ENCODE assay signal across 8 mouse cellular contexts in the genomic region with DNA sequence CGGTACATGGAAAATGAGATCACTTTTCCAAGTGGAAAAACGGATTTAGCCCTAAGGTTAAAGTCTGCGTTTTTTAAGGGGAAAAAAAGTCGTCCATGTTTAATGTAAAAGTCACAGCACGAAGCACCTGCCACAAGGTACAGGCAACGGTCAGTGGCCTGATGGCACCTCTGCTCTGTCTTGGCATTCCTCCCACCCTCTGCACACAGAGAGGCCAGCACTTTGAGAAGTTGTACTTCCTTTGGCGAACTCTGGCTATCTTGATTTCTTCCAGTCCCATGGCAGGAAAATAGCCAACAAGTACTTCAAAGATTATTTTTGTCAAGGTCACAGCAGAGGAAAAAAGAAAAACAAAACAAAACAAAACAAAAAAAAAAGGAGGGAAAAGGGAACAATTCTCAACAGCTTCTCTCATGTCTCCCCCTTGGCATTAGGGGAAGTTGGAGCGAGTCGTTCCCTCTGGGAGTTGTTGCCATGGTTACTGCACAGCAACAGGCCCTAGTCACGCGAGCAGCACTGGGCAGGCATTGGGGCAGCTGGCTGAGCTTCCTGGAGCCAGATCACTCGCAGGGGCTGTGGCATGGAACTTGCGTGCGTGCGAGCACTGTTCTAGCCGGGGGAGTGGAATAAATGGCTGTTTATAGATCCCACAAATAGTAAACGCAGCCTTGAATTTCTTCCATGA. TPM values are rescaled to one million over a fixed set of nuclear protein-coding genes. Genes with fewer than 3 reads are reported as not detected.
DNase-seq lines count a peak whose midpoint lies in the region; ATAC-seq and TF ChIP-seq lines count a peak whose summit lies in the region.

No protein-coding gene starts in this region.

- 0 out of 2 replicates have a peak overlapping the region, but pooled peaks have one; percentile 25 for H3K9ac ChIP-seq in embryonic facial prominence, embryonic 14.5 days (ENCODE audit: low read depth, low read length)
- no peak overlapping the region for H3K9ac ChIP-seq in limb, embryonic 12.5 days (replicated peaks)
- H3K9ac ChIP-seq in midbrain, embryonic 16.5 days (ENCODE audit: low read depth, low read length) = no peak overlapping the region

- ATAC-seq in embryonic facial prominence, embryonic 14.5 days (ENCODE audit: low read depth) = peak; percentile 95
- ATAC-seq in limb, embryonic 12.5 days (ENCODE audit: insufficient number of reproducible peaks, insufficient read depth, low FRiP score, low TSS enrichment, low read depth) = peak; percentile 94
- peak; percentile 98 for ATAC-seq in midbrain, embryonic 16.5 days

- H3K9me3 ChIP-seq in embryonic facial prominence, embryonic 14.5 days (ENCODE audit: control insufficient read depth, low read length) = no peaks in the 10 kb centered on the region
- no peaks in the 10 kb centered on the region for H3K9me3 ChIP-seq in limb, embryonic 12.5 days
- no peaks in the 10 kb centered on the region for H3K9me3 ChIP-seq in midbrain, embryonic 16.5 days (replicated peaks; ENCODE audit: control insufficient read depth, low read length, poor library complexity, severe bottlenecking)

- peak overlapping the region; percentile 45 for H3K4me2 ChIP-seq in embryonic facial prominence, embryonic 14.5 days (ENCODE audit: low read depth, low read length)
- H3K4me2 ChIP-seq in limb, embryonic 12.5 days = peak overlapping the region; percentile 37
- peak overlapping the region; percentile 50 for H3K4me2 ChIP-seq in midbrain, embryonic 16.5 days (ENCODE audit: low read length)

- no peak for TF ChIP-seq POLR2A in kidney, adult 2 months (IDR thresholded peaks at IDR 0.05; ENCODE audit: low read depth, low read length)
- peak; percentile 80; the same call in 1 of the 2 replicates for TF ChIP-seq POLR2A in testis, adult 2 months (IDR thresholded peaks at IDR 0.05; ENCODE audit: control insufficient read depth, low read depth, low read length)

- peaks cover 9% of the 10 kb centered on the region for H3K4me1 ChIP-seq in embryonic facial prominence, embryonic 14.5 days (ENCODE audit: control insufficient read depth, insufficient read depth, low read length)
- no peaks in the 10 kb centered on the region for H3K4me1 ChIP-seq in kidney, adult 2 months (ENCODE audit: control insufficient read depth, insufficient read depth, low read length)
- H3K4me1 ChIP-seq in limb, embryonic 12.5 days (replicated peaks) = peaks cover 10% of the 10 kb centered on the region
- H3K4me1 ChIP-seq in midbrain, embryonic 16.5 days (ENCODE audit: control insufficient read depth, insufficient read depth, low read length) = peaks cover 12% of the 10 kb centered on the region
- peaks cover 6% of the 10 kb centered on the region for H3K4me1 ChIP-seq in testis, adult 2 months (ENCODE audit: control insufficient read depth, insufficient read depth, low read length)

- 19% methylated on average over 17 of the region's 17 CpGs for WGBS in embryonic facial prominence, embryonic 14.5 days
- 22% methylated on average over 17 of the region's 17 CpGs for WGBS in kidney, adult 2 months
- WGBS in limb, embryonic 12.5 days = 31% methylated on average over 17 of the region's 17 CpGs
- 20% methylated on average over 17 of the region's 17 CpGs for WGBS in midbrain, embryonic 16.5 days

- H3K36me3 ChIP-seq in embryonic facial prominence, embryonic 14.5 days (ENCODE audit: control insufficient read depth, insufficient read depth, low read length) = no peaks in the 10 kb centered on the region
- H3K36me3 ChIP-seq in kidney, adult 2 months (ENCODE audit: control insufficient read depth, insufficient read depth, low read length) = no peaks in the 10 kb centered on the region
- no peaks in the 10 kb centered on the region for H3K36me3 ChIP-seq in limb, embryonic 12.5 days
- no peaks in the 10 kb centered on the region for H3K36me3 ChIP-seq in midbrain, embryonic 16.5 days (ENCODE audit: control insufficient read depth, insufficient read depth, low read length)
- H3K36me3 ChIP-seq in testis, adult 2 months (ENCODE audit: control insufficient read depth, insufficient read depth, low read length) = no peaks in the 10 kb centered on the region

- peak overlapping the region; percentile 10; the same call in 1 of the 2 replicates for H3K4me3 ChIP-seq in embryonic facial prominence, embryonic 14.5 days (ENCODE audit: low read depth, low read length)
- no peak overlapping the region for H3K4me3 ChIP-seq in kidney, adult 2 months (ENCODE audit: insufficient read depth, low read depth, low read length)
- H3K4me3 ChIP-seq in limb, embryonic 12.5 days (replicated peaks) = no peak overlapping the region
- 0 out of 2 replicates have a peak overlapping the region, but pooled peaks have one; percentile 12 for H3K4me3 ChIP-seq in midbrain, embryonic 16.5 days (ENCODE audit: low read depth, low read length)
- peak overlapping the region; percentile 83 for H3K4me3 ChIP-seq in testis, adult 2 months (ENCODE audit: control insufficient read depth, low read depth, low read length)

- DNase-seq in cerebellum, adult 18-20 months = peak; percentile 6
- DNase-seq in cerebellum, adult 11 months = no peak
- DNase-seq in embryonic facial prominence, embryonic 14.5 days (ENCODE audit: low spot score) = peak; percentile 91
- peak; percentile 63 for DNase-seq in heart, adult 8-10 months (ENCODE audit: low spot score)
- peak; percentile 72 for DNase-seq in kidney, adult 2 months

- no peaks in the 10 kb centered on the region for H3K27me3 ChIP-seq in embryonic facial prominence, embryonic 14.5 days (replicated peaks; ENCODE audit: control insufficient read depth, insufficient read depth, low read length)
- no peaks in the 10 kb centered on the region for H3K27me3 ChIP-seq in kidney, adult 2 months (replicated peaks; ENCODE audit: control insufficient read depth, insufficient read depth, low read length)
- no peaks in the 10 kb centered on the region for H3K27me3 ChIP-seq in limb, embryonic 12.5 days
- 0 out of 2 replicates have a peak, but pooled peaks cover 2% of the 10 kb centered on the region for H3K27me3 ChIP-seq in midbrain, embryonic 16.5 days (ENCODE audit: control insufficient read depth, insufficient read depth, low read depth, low read length)
- no peaks in the 10 kb centered on the region for H3K27me3 ChIP-seq in testis, adult 2 months (ENCODE audit: control insufficient read depth, insufficient read depth, low read length)

- peak overlapping the region; percentile 82 for H3K27ac ChIP-seq in embryonic facial prominence, embryonic 14.5 days (replicated peaks; ENCODE audit: low read depth, low read length)
- H3K27ac ChIP-seq in kidney, adult 2 months (ENCODE audit: insufficient read depth, low read depth, low read length) = no peak overlapping the region
- H3K27ac ChIP-seq in limb, embryonic 12.5 days = no peak overlapping the region
- H3K27ac ChIP-seq in midbrain, embryonic 16.5 days (ENCODE audit: low read length) = no peak overlapping the region
- H3K27ac ChIP-seq in testis, adult 2 months (ENCODE audit: control insufficient read depth, insufficient read depth, low read depth, low read length) = peak overlapping the region; percentile 82

- no peak for TF ChIP-seq CTCF in kidney, adult 2 months (conservative IDR thresholded peaks at IDR 0.05; ENCODE audit: insufficient read depth, insufficient read length, low read depth, low read length)
- no peak for TF ChIP-seq CTCF in testis, adult 2 months (IDR thresholded peaks at IDR 0.05; ENCODE audit: control insufficient read depth, insufficient read depth, insufficient replicate concordance, low read depth, low read length)

RNA-seq across cellular contexts. Expression of gene Exoc3, which starts 36.8 kb away (rescaled TPM):
- polyA plus RNA-seq in embryonic facial prominence, embryonic 14.5 days (2014; fragmentation: Nextera tagmentation; extraction: Ambion mirVana) = 82.3 and 85.0 TPM in 2 replicates
- 10 to 100 TPM; 45.2 to 52.7 (median 51.4) TPM for total RNA-seq in heart, adult 8-10 months (2022)
- polyA plus RNA-seq in kidney, adult 2 months (2012; rRNA removed) = 48.0 and 56.4 TPM in 2 replicates
- polyA plus RNA-seq in limb, embryonic 12.5 days (2016; fragmentation: Nextera tagmentation; extraction: Ambion mirVana) = 64.7 and 73.2 TPM in 2 replicates
- 113 and 123 TPM in 2 replicates for polyA plus RNA-seq in midbrain, embryonic 16.5 days (2015; fragmentation: Nextera tagmentation; extraction: Ambion mirVana)
- polyA plus RNA-seq in testis, adult 2 months (2012; rRNA removed) = 28.4 and 34.2 TPM in 2 replicates

RNA-seq across cellular contexts. Expression of gene Ahrr, which starts 46.8 kb away (rescaled TPM):
- 1.3 and 1.9 TPM in 2 replicates for polyA plus RNA-seq in embryonic facial prominence, embryonic 14.5 days (2014; fragmentation: Nextera tagmentation; extraction: Ambion mirVana)
- total RNA-seq in heart, adult 8-10 months (2022) = 1 to 10 TPM in 2 of 4 experiments, under 1 TPM in 2; 0.82 to 2.5 (median 1.4) TPM
- polyA plus RNA-seq in kidney, adult 2 months (2012; rRNA removed) = 0.55 and 0.65 TPM in 2 replicates
- 1.3 and 1.6 TPM in 2 replicates for polyA plus RNA-seq in limb, embryonic 12.5 days (2016; fragmentation: Nextera tagmentation; extraction: Ambion mirVana)
- polyA plus RNA-seq in midbrain, embryonic 16.5 days (2015; fragmentation: Nextera tagmentation; extraction: Ambion mirVana) = 0.58 and 0.70 TPM in 2 replicates
- 0.07 and 0.46 TPM in 2 replicates for polyA plus RNA-seq in testis, adult 2 months (2012; rRNA removed)

Comparison
In these comparisons a context has a peak if more than half of its experiments do, and no peak if none do; other contexts are left out.
1. H3K27ac ChIP-seq: peak in embryonic facial prominence, embryonic 14.5 days (single experiment) and testis, adult 2 months (single experiment); none in kidney, adult 2 months (single experiment), limb, embryonic 12.5 days (single experiment) and midbrain, embryonic 16.5 days (single experiment).
2. H3K4me3 ChIP-seq: peak in embryonic facial prominence, embryonic 14.5 days (single experiment), midbrain, embryonic 16.5 days (single experiment) and testis, adult 2 months (single experiment); none in kidney, adult 2 months (single experiment) and limb, embryonic 12.5 days (single experiment).
3. Peak in every context shown above with its lines, with median percentiles within 50 percentile points of each other: ATAC-seq and H3K4me2 ChIP-seq.